Comparison of ENCODE assay signal across 10 mouse cellular contexts in genomic region chr5:119389857-119390256, GRCm38 (mm10).
A peak's percentile ranks its signal among the peaks of the same experiment; 100 is the strongest.
DNase-seq lines count a peak whose midpoint lies in the region; ATAC-seq and TF ChIP-seq lines count a peak whose summit lies in the region.
"Had no signal": no experiment of that assay in that cellular context is flagged by ENCODE, and none has a peak within 500 bp of the region (broad histone marks: within the 10 kb centered on the region; RNA-seq: fewer than 3 reads in every experiment).

No protein-coding gene starts in this region.

- no peak for TF ChIP-seq CTCF in lung, embryonic 14.5 days (IDR thresholded peaks at IDR 0.05; ENCODE audit: low read depth)

- 57% methylated on average over 7 of the region's 7 CpGs for WGBS in embryonic facial prominence, embryonic 13.5 days
- 89% methylated on average over 7 of the region's 7 CpGs for WGBS in embryonic facial prominence, embryonic 10.5 days
- 48% methylated on average over 7 of the region's 7 CpGs for WGBS in lung, embryonic 14.5 days

- DNase-seq in embryonic facial prominence, embryonic 10.5 days (ENCODE audit: low spot score): no peak
- peak; percentile 86 for DNase-seq in lung, embryonic 14.5 days
- DNase-seq in lung, postnatal 14 days: no peak
- peak; percentile 20 to 25 for DNase-seq in frontal cortex, postnatal 10 days (ENCODE audit: low spot score in 2 of 2)
- peak; percentile 61 for DNase-seq in right cerebral cortex, postnatal 4 days
- no peak for DNase-seq in thymus, postnatal 14 days
- DNase-seq in adrenal gland, postnatal 14 days: no peak
- DNase-seq: kidney, adult 8-10 months had no signal

- H3K4me2 ChIP-seq in embryonic facial prominence, embryonic 13.5 days: no peak overlapping the region
- no peak overlapping the region for H3K4me2 ChIP-seq in lung, embryonic 14.5 days

- peak overlapping the region; percentile 85; the same call in 1 of the 2 replicates for H3K27ac ChIP-seq in embryonic facial prominence, embryonic 13.5 days
- no peak overlapping the region for H3K27ac ChIP-seq in embryonic facial prominence, embryonic 10.5 days (replicated peaks)
- no peak overlapping the region; the same call in 1 of the 2 replicates for H3K27ac ChIP-seq in lung, embryonic 14.5 days (ENCODE audit: low read depth)
- H3K27ac ChIP-seq: liver, embryonic 14.5 days had no signal

- no peaks in the 10 kb centered on the region for H3K27me3 ChIP-seq in embryonic facial prominence, embryonic 13.5 days
- H3K27me3 ChIP-seq in embryonic facial prominence, embryonic 10.5 days (replicated peaks; ENCODE audit: low read depth, poor library complexity, severe bottlenecking): peaks cover 4% of the 10 kb centered on the region; the same call in 1 of the 2 replicates
- no peaks in the 10 kb centered on the region for H3K27me3 ChIP-seq in lung, embryonic 14.5 days (ENCODE audit: insufficient read depth, low read length)

- no peak overlapping the region for H3K4me3 ChIP-seq in embryonic facial prominence, embryonic 13.5 days
- no peak overlapping the region for H3K4me3 ChIP-seq in embryonic facial prominence, embryonic 10.5 days
- no peak overlapping the region for H3K4me3 ChIP-seq in lung, embryonic 14.5 days (ENCODE audit: low read depth, low read length)

- ATAC-seq in embryonic facial prominence, embryonic 13.5 days (ENCODE audit: insufficient number of reproducible peaks, insufficient read depth, low FRiP score, low TSS enrichment, low read depth): no peak
- 0 out of 2 replicates have a peak, but pooled peaks have one; percentile 55 for ATAC-seq in lung, embryonic 14.5 days (ENCODE audit: insufficient read depth)

- H3K4me1 ChIP-seq in embryonic facial prominence, embryonic 13.5 days: peaks cover 29% of the 10 kb centered on the region
- peaks cover 21% of the 10 kb centered on the region for H3K4me1 ChIP-seq in embryonic facial prominence, embryonic 10.5 days
- peaks cover 15% of the 10 kb centered on the region; the same call in 1 of the 2 replicates for H3K4me1 ChIP-seq in lung, embryonic 14.5 days (ENCODE audit: insufficient read depth)

- H3K36me3 ChIP-seq in embryonic facial prominence, embryonic 13.5 days: no peaks in the 10 kb centered on the region
- H3K36me3 ChIP-seq in embryonic facial prominence, embryonic 10.5 days (replicated peaks): no peaks in the 10 kb centered on the region
- H3K36me3 ChIP-seq in lung, embryonic 14.5 days (ENCODE audit: insufficient read depth): no peaks in the 10 kb centered on the region

- H3K9me3 ChIP-seq in embryonic facial prominence, embryonic 13.5 days: no peaks in the 10 kb centered on the region
- H3K9me3 ChIP-seq in embryonic facial prominence, embryonic 10.5 days: no peaks in the 10 kb centered on the region
- no peaks in the 10 kb centered on the region for H3K9me3 ChIP-seq in lung, embryonic 14.5 days (ENCODE audit: low read depth, low read length)

- H3K9ac ChIP-seq in embryonic facial prominence, embryonic 13.5 days: no peak overlapping the region
- H3K9ac ChIP-seq in lung, embryonic 14.5 days: no peak overlapping the region
- H3K9ac ChIP-seq: liver, embryonic 14.5 days had no signal

Comparison
In these comparisons a context has a peak if more than half of its experiments do, and no peak if none do; other contexts are left out.
1. DNase-seq: peak in lung, embryonic 14.5 days (single experiment), frontal cortex, postnatal 10 days (2 of 2) and right cerebral cortex, postnatal 4 days (single experiment); none in embryonic facial prominence, embryonic 10.5 days (single experiment), lung, postnatal 14 days (single experiment), thymus, postnatal 14 days (single experiment) and adrenal gland, postnatal 14 days (single experiment).